Mouse (Mus musculus) midbrain, embryonic 10.5 days (tissue): ENCODE measurements at regions not wholly inside any gene's neighbourhood (a gene's known extent, or its start where the extent isn't known, plus 50 kb on each side); places are given as distances from the start of the nearest gene placed in this dataset.

Experiments used
- DNase-seq: peaks from one replicate; pipeline ENCODE4 v3.0.0-alpha.2; 2017; ENCODE audit warnings: low spot score
- H3K27ac ChIP-seq: fragments of 300-500 bp; sonication (generic); replicated peaks from 2 replicates; pipeline ENCODE4 v1.5.1; 2016; ENCODE audit warnings: mild to moderate bottlenecking
- H3K27me3 ChIP-seq: fragments of 300-500 bp; sonication (generic); 2 replicates; pipeline ENCODE4 v1.6.1; 2016; ENCODE audit warnings: low read depth, mild to moderate bottlenecking; ENCODE audit not compliant: poor library complexity, severe bottlenecking
- H3K36me3 ChIP-seq: fragments of 300-500 bp; sonication (generic); 2 replicates; pipeline ENCODE4 v1.6.1; 2016; ENCODE audit warnings: mild to moderate bottlenecking, moderate library complexity
- H3K4me1 ChIP-seq: fragments of 300-500 bp; sonication (generic); 2 replicates; pipeline ENCODE4 v1.6.1; 2016
- H3K4me3 ChIP-seq: fragments of 300-500 bp; sonication (generic); 2 replicates; pipeline ENCODE4 v1.5.1; 2016; ENCODE audit warnings: mild to moderate bottlenecking, moderate library complexity
- H3K9me3 ChIP-seq: fragments of 300-500 bp; sonication (generic); replicated peaks from 2 replicates; pipeline ENCODE4 v1.6.1; 2016; ENCODE audit warnings: mild to moderate bottlenecking
- WGBS: fragments of 180-500 bp; shearing (Covaris S2); methylation state at CpG from one replicate; pipeline ENCODE4 v1.1.7; 2016; 5-methylcytosine and 5-hydroxymethylcytosine counted together

DNA sequence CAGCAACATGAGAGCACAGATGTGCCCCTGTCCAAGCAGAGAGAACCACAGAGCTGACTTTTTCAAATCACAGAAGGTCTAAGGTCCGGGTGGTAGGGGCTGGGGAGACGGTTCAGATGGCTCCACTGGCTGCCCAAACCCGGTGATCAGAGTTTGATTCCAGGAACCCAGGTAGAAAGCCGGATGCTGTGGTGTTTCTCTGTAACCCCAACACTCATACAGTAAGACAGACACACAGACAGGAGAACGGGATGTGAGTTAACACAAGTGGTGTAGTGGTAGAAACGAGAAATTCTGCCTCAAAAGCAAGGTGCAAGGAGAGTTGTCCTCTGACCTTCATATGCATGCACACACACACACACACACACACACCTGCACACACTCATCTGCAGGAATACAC is 408.0 kb downstream of the Sox9 start:
- Histone ChIP-seq H3K36me3 (no peaks in the 10 kb centered on the region), H3K27me3 (peaks cover 87% of the 10 kb centered on the region), H3K4me3 (no peak overlapping the region), H3K9me3 (no peaks in the 10 kb centered on the region), H3K27ac (no peak overlapping the region), H3K4me1 (peaks cover 52% of the 10 kb centered on the region)
- 89% methylated on average over 6 of the region's 6 CpGs for WGBS
- DNase-seq, result no peak

GRCm38 (mm10) chr11:113190520-113190919 is 408.5 kb downstream of the Sox9 start:
- no peak overlapping the region; the same call in 1 of the 2 replicates for H3K27ac ChIP-seq
- H3K9me3 ChIP-seq, result no peaks in the 10 kb centered on the region
- no peaks in the 10 kb centered on the region for H3K36me3 ChIP-seq
- peaks cover 87% of the 10 kb centered on the region for H3K27me3 ChIP-seq
- WGBS, result 87% methylated on average over 4 of the region's 4 CpGs
- peaks cover 47% of the 10 kb centered on the region for H3K4me1 ChIP-seq
- no peak for DNase-seq
- H3K4me3 ChIP-seq, result no peak overlapping the region

DNA sequence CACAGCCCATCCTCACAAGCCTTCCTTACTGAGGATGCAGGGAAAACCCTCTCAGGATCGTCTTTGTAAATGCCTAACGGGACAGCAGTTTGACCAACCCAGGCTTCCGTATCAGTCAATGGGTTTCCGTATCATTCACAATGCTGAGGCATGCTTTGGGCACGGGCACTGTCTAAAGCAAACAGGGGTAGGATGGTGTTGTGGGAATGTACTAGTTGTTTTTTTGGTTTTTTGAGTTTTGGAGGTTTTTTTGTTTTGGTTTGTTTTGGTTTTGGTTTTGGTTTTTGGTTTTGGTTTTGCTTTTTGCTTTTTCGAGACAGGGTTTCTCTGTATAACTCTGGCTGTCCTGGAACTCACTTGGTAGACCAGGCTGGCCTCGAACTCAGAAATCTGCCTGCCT is 409.0 kb downstream of the Sox9 start:
- peaks cover 43% of the 10 kb centered on the region for H3K4me1 ChIP-seq
- no peak overlapping the region; the same call in 1 of the 2 replicates for H3K27ac ChIP-seq
- H3K27me3 ChIP-seq, result peaks cover 87% of the 10 kb centered on the region

DNA sequence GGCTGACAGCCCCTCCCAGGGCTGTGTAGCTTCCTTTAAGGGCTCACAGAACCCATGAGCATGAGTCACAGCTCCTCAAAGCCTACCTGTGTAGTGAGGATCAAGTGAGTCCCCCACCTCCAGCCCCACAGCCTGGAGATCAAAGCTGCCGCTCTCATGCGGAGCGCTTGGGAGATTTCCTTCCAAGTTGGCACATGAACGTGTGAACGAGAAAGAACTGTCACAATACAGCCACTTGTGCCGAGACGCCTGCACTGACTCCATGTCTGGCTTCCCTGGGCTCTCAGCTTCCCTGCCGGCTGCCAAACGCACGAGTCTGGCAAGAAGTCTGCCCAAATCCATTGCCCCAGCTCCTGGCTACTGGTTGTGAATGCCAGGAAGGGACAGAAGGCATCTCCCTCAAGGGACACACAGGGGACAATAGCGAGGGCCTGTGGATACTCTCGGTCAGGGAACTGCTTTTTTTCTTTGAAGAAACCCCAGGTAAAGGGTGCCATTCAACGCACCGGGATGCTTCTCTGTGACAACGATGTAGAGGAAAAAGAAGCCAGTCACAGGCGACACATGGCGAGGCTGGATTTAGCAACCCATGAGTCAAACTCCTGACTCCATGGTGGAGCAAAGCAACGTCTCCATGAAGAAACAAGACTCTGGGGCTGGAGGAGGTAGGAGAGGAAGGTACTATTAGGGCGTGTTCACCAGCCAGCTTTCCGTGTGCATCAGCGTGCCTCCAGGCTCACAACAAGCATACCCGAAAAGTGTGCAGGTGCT is 410.2 kb downstream of the Sox9 start:
- no peaks in the 10 kb centered on the region for H3K9me3 ChIP-seq
- H3K4me1 ChIP-seq, result peaks cover 32% of the 10 kb centered on the region
- DNase-seq, result no peak
- no peaks in the 10 kb centered on the region for H3K36me3 ChIP-seq
- WGBS, result 84% methylated on average over 22 of the region's 22 CpGs
- H3K27me3 ChIP-seq, result peaks cover 86% of the 10 kb centered on the region
- no peak overlapping the region for H3K4me3 ChIP-seq
- H3K27ac ChIP-seq, result no peak overlapping the region; the same call in 1 of the 2 replicates

More for the DNA sequence above, 409.0 kb downstream of the Sox9 start:
- Histone ChIP-seq H3K36me3 (no peaks in the 10 kb centered on the region), H3K9me3 (no peaks in the 10 kb centered on the region), H3K4me3 (no peak overlapping the region)
- 95% methylated on average over 7 of the region's 7 CpGs for WGBS
- no peak for DNase-seq

GRCm38 (mm10) chr11:113194144-113194827 is 412.3 kb downstream of the Sox9 start:
- no peaks in the 10 kb centered on the region for H3K9me3 ChIP-seq
- 76% methylated on average over 15 of the region's 15 CpGs for WGBS
- peaks cover 87% of the 10 kb centered on the region for H3K27me3 ChIP-seq
- no peaks in the 10 kb centered on the region for H3K36me3 ChIP-seq
- peaks cover 21% of the 10 kb centered on the region for H3K4me1 ChIP-seq
- H3K27ac ChIP-seq, result no peak overlapping the region
- H3K4me3 ChIP-seq, result no peak overlapping the region
- no peak for DNase-seq
